Mouse (Mus musculus) CH12.LX (cell line): Measurements from ENCODE around the gene Coq6. TPM values are rescaled to one million over a fixed set of nuclear protein-coding genes. Genes with fewer than 3 reads are reported as not detected.

Experiments
- DNase-seq: peaks from one replicate; pipeline ENCODE4 v3.0.0-alpha.2; 2013; ENCODE audit errors: extremely low read depth
- H3K27ac ChIP-seq: 2 replicates; pipeline ENCODE4 v1.5.1; 2012; ENCODE audit warnings: low read depth, mild to moderate bottlenecking, control low read depth, moderate library complexity; ENCODE audit not compliant: insufficient read depth
- H3K27me3 ChIP-seq: replicated peaks from 2 replicates; pipeline ENCODE3; 2012; ENCODE audit warnings: inconsistent platforms
- H3K36me3 ChIP-seq, 2 experiments: replicated peaks in 1 of 2; 2 replicates each; pipeline versions ENCODE3 to v1.6.1; 2012; ENCODE audit warnings: inconsistent platforms in 1 of 2, low read length in 1 of 2, mild to moderate bottlenecking in 1 of 2, mixed read lengths in 1 of 2, moderate library complexity in 1 of 2; ENCODE audit not compliant: control insufficient read depth in 1 of 2, insufficient read depth in 1 of 2
- H3K4me1 ChIP-seq, 2 experiments: 2 replicates each; pipeline ENCODE4 v1.6.1; 2012; ENCODE audit warnings: inconsistent platforms in 1 of 2, moderate library complexity in 1 of 2; ENCODE audit not compliant: insufficient read depth in 2 of 2, control insufficient read depth in 1 of 2
- H3K4me2 ChIP-seq: 2 replicates; pipeline ENCODE4 v1.6.1; 2012; ENCODE audit warnings: low read depth, mild to moderate bottlenecking, control low read depth; ENCODE audit not compliant: poor library complexity, insufficient read depth, severe bottlenecking
- H3K4me3 ChIP-seq, 3 experiments: fragments of 150-350 bp in 1 of 3; sonication (generic) in 1 of 3; replicated peaks in 1 of 3; 2 replicates each; pipeline versions ENCODE3 to v1.5.1; 2011 to 2012; ENCODE audit warnings: low read depth in 2 of 3, low read length in 2 of 3, mild to moderate bottlenecking in 2 of 3, moderate library complexity in 2 of 3, control low read depth in 1 of 3, improper control_type of control experiment in 1 of 3, inconsistent platforms in 1 of 3, mixed read lengths in 1 of 3; ENCODE audit not compliant: poor library complexity in 1 of 3
- H3K79me2 ChIP-seq: replicated peaks from 2 replicates; pipeline ENCODE4 v1.6.1; 2012; ENCODE audit warnings: mild to moderate bottlenecking, moderate library complexity; ENCODE audit not compliant: control insufficient read depth, poor library complexity, insufficient read depth, severe bottlenecking; ENCODE audit errors: extremely low read depth
- H3K9ac ChIP-seq: 2 replicates; pipeline ENCODE4 v1.6.1; 2012; ENCODE audit warnings: low read depth, mild to moderate bottlenecking, control low read depth, moderate library complexity; ENCODE audit not compliant: insufficient read depth
- H3K9me3 ChIP-seq: replicated peaks from 2 replicates; pipeline ENCODE3; 2012; ENCODE audit warnings: low read length, inconsistent platforms, mixed read lengths
- BHLHE40 ChIP-seq: IDR thresholded peaks from 2 replicates; pipeline ENCODE4 v1.6.1; 2011; ENCODE audit warnings: mild to moderate bottlenecking, low read depth, low read length, improper control_type of control experiment
- EP300 ChIP-seq: IDR thresholded peaks from 2 replicates; pipeline ENCODE4 v1.6.1; 2011; ENCODE audit warnings: low read length, improper control_type of control experiment
- GABPA ChIP-seq: IDR thresholded peaks from 2 replicates; pipeline ENCODE4 v1.6.1; 2012; ENCODE audit warnings: low read depth, low read length, improper control_type of control experiment, inconsistent platforms; ENCODE audit not compliant: insufficient replicate concordance
- IRF4 ChIP-seq: IDR thresholded peaks from 2 replicates; pipeline ENCODE4 v1.6.1; 2014; ENCODE audit warnings: low read depth, mild to moderate bottlenecking, inconsistent platforms, low read length, improper control_type of control experiment
- KAT2A ChIP-seq: IDR thresholded peaks from 2 replicates; pipeline ENCODE4 v1.6.1; 2012; ENCODE audit warnings: low read length, improper control_type of control experiment, inconsistent platforms; ENCODE audit not compliant: insufficient replicate concordance
- MAFK ChIP-seq: IDR thresholded peaks from 2 replicates; pipeline ENCODE4 v1.6.1; 2011; ENCODE audit warnings: low read length, improper control_type of control experiment; ENCODE audit not compliant: insufficient replicate concordance
- MAZ ChIP-seq: IDR thresholded peaks from 2 replicates; pipeline ENCODE4 v1.6.1; 2012; ENCODE audit warnings: low read depth, mild to moderate bottlenecking, inconsistent platforms, low read length, improper control_type of control experiment, moderate library complexity
- MXI1 ChIP-seq: IDR thresholded peaks from 2 replicates; pipeline ENCODE4 v1.6.1; 2011; ENCODE audit warnings: mild to moderate bottlenecking, low read depth, low read length, improper control_type of control experiment
- NELFE ChIP-seq: IDR thresholded peaks from 2 replicates; pipeline ENCODE4 v1.6.1; 2011; ENCODE audit warnings: low read depth, low read length, improper control_type of control experiment
- NRF1 ChIP-seq: IDR thresholded peaks from 2 replicates; pipeline ENCODE4 v1.6.1; 2014; ENCODE audit warnings: low read depth, mild to moderate bottlenecking, inconsistent platforms, low read length, improper control_type of control experiment, moderate library complexity
- PAX5 ChIP-seq: IDR thresholded peaks from 2 replicates; pipeline ENCODE4 v1.6.1; 2012; ENCODE audit warnings: low read length, inconsistent platforms, mixed read lengths
- POLR2A ChIP-seq: IDR thresholded peaks from 2 replicates; pipeline ENCODE4 v1.6.1; 2011; ENCODE audit warnings: low read depth, mild to moderate bottlenecking, improper control_type of control experiment, low read length
- POLR2AphosphoS2 ChIP-seq: IDR thresholded peaks from 2 replicates; pipeline ENCODE4 v1.6.1; 2011; ENCODE audit warnings: low read depth, low read length, improper control_type of control experiment
- RCOR1 ChIP-seq: conservative IDR thresholded peaks from 2 replicates; pipeline ENCODE4 v1.6.1; 2012; ENCODE audit warnings: low read depth, mild to moderate bottlenecking, inconsistent platforms, low read length, improper control_type of control experiment
- TBP ChIP-seq: conservative IDR thresholded peaks from 2 replicates; pipeline ENCODE4 v1.6.1; 2011; ENCODE audit warnings: low read depth, low read length, improper control_type of control experiment
- USF2 ChIP-seq: conservative IDR thresholded peaks from 2 replicates; pipeline ENCODE4 v1.6.1; 2011; ENCODE audit warnings: low read depth, low read length, improper control_type of control experiment
- ZC3H11A ChIP-seq: IDR thresholded peaks from 2 replicates; pipeline ENCODE4 v1.6.1; 2012; ENCODE audit warnings: low read depth, mild to moderate bottlenecking, inconsistent platforms, low read length, improper control_type of control experiment
- ZKSCAN1 ChIP-seq: IDR thresholded peaks from 2 replicates; pipeline ENCODE4 v1.6.1; 2012; ENCODE audit warnings: low read depth, inconsistent platforms, low read length, improper control_type of control experiment, borderline replicate concordance
- dilution Hi-C: fragments of 300-500 bp; cut with MboI; formaldehyde crosslinking; loops from 2 replicates; pipeline ENCODE4 v1.14.3; 2020; ENCODE audit warnings: low sequenced_read_pairs; ENCODE audit not compliant: extremely low pct_unique_long_range_greater_than_20kb, extremely low pct_ligation_motif_present
- in situ Hi-C: fragments of 300-500 bp; cut with MboI; formaldehyde crosslinking; loops from 3 replicates; pipeline ENCODE4 v1.14.3; 2019; ENCODE audit warnings: low sequenced_read_pairs, low pct_ligation_motif_present, low pct_unique_long_range_greater_than_20kb, mixed read lengths
- polyA plus RNA-seq: library from polyadenylated mRNA; unstranded; fragments of >175 nt; gene quantifications from 2 replicates; pipeline ENCODE4 v1.2.1, GENCODE M21; 2012; ENCODE audit warnings: low read depth; ENCODE audit not compliant: insufficient read length
- total RNA-seq, 2 experiments: library from RNA; depleted of rRNA; stranded (reverse); fragments of 300-350 nt in 1 of 2; fragments of >200 nt in 1 of 2; gene quantifications; 2 replicates each; pipeline ENCODE4 v1.2.3; 2012 to 2014

Gene Coq6
- total and polyA plus RNA-seq, 3 experiments: 23.6 to 37.8 (median 31.9) TPM

DNA sequence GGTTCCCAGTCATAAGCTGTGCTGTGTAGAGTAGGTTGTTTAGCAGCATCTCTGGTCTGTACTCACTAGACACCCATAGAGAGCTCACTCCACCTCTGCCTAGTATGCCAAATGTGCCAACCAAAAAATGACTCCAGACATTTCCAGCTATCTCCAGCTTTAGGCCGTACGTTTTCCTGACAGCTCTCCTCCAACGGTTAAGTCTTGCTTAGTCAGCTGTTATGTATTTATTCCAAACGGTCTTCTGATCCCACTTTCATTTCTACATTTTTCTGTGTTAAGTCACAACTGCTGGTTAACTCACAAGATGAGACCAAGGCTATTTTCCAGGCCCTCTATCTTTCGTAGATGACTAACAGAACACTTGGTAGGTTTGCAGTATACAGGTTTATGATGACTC lies 37.2 kb downstream of the Coq6 start:
- H3K4me3 ChIP-seq: no peak overlapping the region
- TF ChIP-seq MAFK (peak; percentile 34; the same call in 1 of the 2 replicates), ZKSCAN1 (no peak)
- H3K27ac ChIP-seq: no peak overlapping the region
- dilution Hi-C loops (no loop called here), in situ Hi-C loops (no loop called here)
- no peaks in the 10 kb centered on the region for H3K36me3 ChIP-seq
- no peaks in the 10 kb centered on the region for H3K9me3 ChIP-seq
- H3K79me2 ChIP-seq: no peaks in the 10 kb centered on the region
- no peak overlapping the region for H3K9ac ChIP-seq
- H3K4me1 ChIP-seq: peaks cover 0 to 7% of the 10 kb centered on the region in 2 experiments; a peak in 2 of 4 replicates
- no peaks in the 10 kb centered on the region for H3K27me3 ChIP-seq
- no peak overlapping the region for H3K4me2 ChIP-seq
- no peak for DNase-seq

- Histone ChIP-seq H3K4me3 (no peak overlapping the region), H3K27me3 (no peaks in the 10 kb centered on the region), H3K27ac (no peak overlapping the region), H3K79me2 (no peaks in the 10 kb centered on the region), H3K4me1 (peaks cover 0 to 7% of the 10 kb centered on the region in 2 experiments; a peak in 2 of 4 replicates), H3K9me3 (no peaks in the 10 kb centered on the region), H3K36me3 (no peaks in the 10 kb centered on the region), H3K4me2 (no peak overlapping the region)
- DNase-seq: no peak
- dilution Hi-C loops: no loop called here
- TF ChIP-seq MAFK (no peak), IRF4 (no peak), ZC3H11A (no peak), POLR2A (no peak), BHLHE40 (no peak)
- TF ChIP-seq, all 38 proteins: peak for 0
- in situ Hi-C loops: no loop called here
- H3K9ac ChIP-seq: no peak overlapping the region
Measured at GRCm38 (mm10) chr12:84399135-84399534, 37.7 kb downstream of the Coq6 start.

- dilution Hi-C loops (no loop called here), in situ Hi-C loops (no loop called here)
Measured at GRCm38 (mm10) chr12:84399663-84400062, 38.2 kb downstream of the Coq6 start.

More at GRCm38 (mm10) chr12:84399663-84400062, 38.2 kb downstream of the Coq6 start:
- Histone ChIP-seq H3K27ac (no peak overlapping the region), H3K9ac (no peak overlapping the region), H3K4me3 (no peak overlapping the region)
- no peak for DNase-seq
- TF ChIP-seq POLR2A (no peak), POLR2AphosphoS2 (no peak), EP300 (no peak), NELFE (no peak), PAX5 (no peak), MAZ (no peak), TBP (no peak), MXI1 (no peak), KAT2A (no peak), NRF1 (no peak), RCOR1 (no peak), GABPA (no peak), USF2 (no peak)
- TF ChIP-seq, all 38 proteins: peak for 0
- no peak overlapping the region for H3K4me2 ChIP-seq
- H3K27me3 ChIP-seq: no peaks in the 10 kb centered on the region
- no peaks in the 10 kb centered on the region for H3K79me2 ChIP-seq
- peaks cover 0 to 7% of the 10 kb centered on the region in 2 experiments; a peak in 2 of 4 replicates for H3K4me1 ChIP-seq
- H3K9me3 ChIP-seq: no peaks in the 10 kb centered on the region
- H3K36me3 ChIP-seq: no peaks in the 10 kb centered on the region
